Mouse (Mus musculus): Measurements from ENCODE around the gene Csrp2. TPM values are rescaled to one million over a fixed set of nuclear protein-coding genes. Genes with fewer than 3 reads are reported as not detected.

Csrp2 gene
- total and polyA plus RNA-seq, 2 experiments from 2014 or later: 193 to 375 TPM

DNA sequence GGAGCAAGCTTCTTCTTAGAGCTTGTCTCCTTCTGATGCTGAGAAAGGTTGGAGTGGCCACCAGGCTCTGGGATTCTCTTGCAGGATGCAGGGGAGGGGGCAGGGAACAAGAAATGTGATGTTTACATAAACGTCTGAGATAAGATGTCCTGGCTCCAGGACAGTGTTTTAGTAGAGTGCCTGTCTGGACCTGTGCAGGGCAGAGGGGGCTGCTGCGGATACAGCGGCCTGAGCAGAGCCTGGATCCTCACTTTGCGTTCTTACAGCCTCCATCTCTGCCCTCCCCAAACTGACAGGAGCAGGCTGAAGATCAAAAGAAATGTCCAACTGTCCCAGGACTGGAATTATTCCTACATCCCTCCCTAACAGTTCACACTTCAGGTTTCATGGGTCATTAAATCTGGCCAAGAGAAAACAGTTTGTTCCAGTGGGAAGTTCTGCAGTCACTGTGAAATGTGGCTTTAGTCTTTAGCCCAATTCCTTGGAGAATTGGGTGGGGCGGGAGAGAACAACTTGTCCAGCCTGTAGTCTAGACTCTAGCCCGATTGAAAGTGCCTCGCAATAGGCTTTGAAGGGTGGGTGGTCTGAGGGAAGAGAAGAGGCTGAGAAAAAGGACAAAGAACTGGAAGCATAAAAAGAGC lies 40.0 kb upstream of the Csrp2 start:
- Histone ChIP-seq H3K9ac (replicated peaks; ENCODE audit: low read depth, low read length) (no peak overlapping the region), H3K4me2 (ENCODE audit: low read depth, low read length) (0 out of 2 replicates have a peak overlapping the region, but pooled peaks have one; percentile 2), H3K27me3 (ENCODE audit: control insufficient read depth, insufficient read depth, low read length) (no peaks in the 10 kb centered on the region), H3K36me3 (replicated peaks; ENCODE audit: control insufficient read depth, insufficient read depth, low read length) (no peaks in the 10 kb centered on the region), H3K27ac (ENCODE audit: low read depth) (peak overlapping the region; percentile 33), H3K4me1 (ENCODE audit: control insufficient read depth, insufficient read depth) (peaks cover 28% of the 10 kb centered on the region), H3K4me3 (ENCODE audit: low read depth, low read length) (no peak overlapping the region), H3K9me3 (replicated peaks; ENCODE audit: control insufficient read depth, low read length) (no peaks in the 10 kb centered on the region)
- peak; percentile 61 for ATAC-seq (ENCODE audit: insufficient read depth, low read depth)
- no peak for TF ChIP-seq EP300 (IDR thresholded peaks at IDR 0.05; ENCODE audit: low read depth)
- TF ChIP-seq CTCF (IDR thresholded peaks at IDR 0.05; ENCODE audit: low read depth): no peak
- peak; percentile 51 for DNase-seq (ENCODE audit: low spot score)
- WGBS: 43% methylated on average over 7 of the region's 7 CpGs

DNA sequence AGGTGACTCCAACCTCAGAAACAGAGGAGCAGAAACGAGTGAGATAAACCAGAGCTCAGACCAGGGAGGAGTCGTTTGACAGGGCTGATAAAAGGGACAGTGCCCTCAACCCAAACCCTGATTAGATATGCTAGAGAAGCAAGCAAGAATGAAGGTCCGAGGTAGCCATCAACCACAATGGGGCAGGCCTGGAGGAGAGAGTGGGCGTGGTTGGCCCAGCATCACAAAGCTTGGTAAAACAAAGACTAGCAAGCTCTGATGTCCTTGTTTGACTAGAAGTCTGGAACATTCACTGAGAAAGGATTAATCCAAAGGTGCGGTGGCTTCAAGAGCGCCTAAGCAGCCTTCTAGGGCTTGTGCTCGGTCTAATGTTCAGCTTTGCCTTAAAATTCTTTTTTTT lies 38.2 kb upstream of the Csrp2 start:
- Histone ChIP-seq H3K4me2 (ENCODE audit: low read depth, low read length) (no peak overlapping the region), H3K27ac (ENCODE audit: low read depth) (no peak overlapping the region), H3K9ac (replicated peaks; ENCODE audit: low read depth, low read length) (no peak overlapping the region), H3K4me1 (ENCODE audit: control insufficient read depth, insufficient read depth) (peaks cover 21% of the 10 kb centered on the region), H3K36me3 (replicated peaks; ENCODE audit: control insufficient read depth, insufficient read depth, low read length) (no peaks in the 10 kb centered on the region), H3K27me3 (ENCODE audit: control insufficient read depth, insufficient read depth, low read length) (no peaks in the 10 kb centered on the region), H3K9me3 (replicated peaks; ENCODE audit: control insufficient read depth, low read length) (no peaks in the 10 kb centered on the region), H3K4me3 (ENCODE audit: low read depth, low read length) (no peak overlapping the region)
- no peak for ATAC-seq (ENCODE audit: insufficient read depth, low read depth)
- WGBS: 65% methylated on average over 7 of the region's 7 CpGs
- no peak for DNase-seq (ENCODE audit: low spot score)
- TF ChIP-seq CTCF (IDR thresholded peaks at IDR 0.05; ENCODE audit: low read depth): no peak
- TF ChIP-seq EP300 (IDR thresholded peaks at IDR 0.05; ENCODE audit: low read depth): no peak

DNA sequence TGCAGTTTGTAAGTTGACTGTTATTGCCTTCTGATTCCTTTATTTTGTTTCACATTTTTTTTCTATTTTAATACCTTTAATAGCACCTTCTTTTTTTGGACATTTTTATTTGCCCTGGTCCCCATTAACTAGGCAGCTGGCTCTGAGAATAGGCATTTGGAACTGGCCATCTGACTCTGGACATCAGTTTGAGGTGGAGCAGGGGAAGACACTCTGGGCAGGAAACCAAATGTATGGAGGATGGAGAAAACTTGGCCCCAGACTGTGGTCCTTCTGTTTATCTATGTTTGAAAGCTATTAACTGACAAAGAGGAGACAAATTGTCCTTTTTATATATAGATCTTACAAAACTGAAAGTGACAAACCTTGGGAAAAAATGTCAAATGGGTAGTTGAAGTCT lies 36.9 kb upstream of the Csrp2 start:
- no peak overlapping the region for H3K27ac ChIP-seq (ENCODE audit: low read depth)
- H3K9ac ChIP-seq (replicated peaks; ENCODE audit: low read depth, low read length): no peak overlapping the region
- ATAC-seq (ENCODE audit: insufficient read depth, low read depth) (no peak), DNase-seq (ENCODE audit: low spot score) (no peak)
- no peaks in the 10 kb centered on the region for H3K9me3 ChIP-seq (replicated peaks; ENCODE audit: control insufficient read depth, low read length)
- TF ChIP-seq CTCF (IDR thresholded peaks at IDR 0.05; ENCODE audit: low read depth): no peak
- TF ChIP-seq EP300 (IDR thresholded peaks at IDR 0.05; ENCODE audit: low read depth): no peak
- H3K27me3 ChIP-seq (ENCODE audit: control insufficient read depth, insufficient read depth, low read length): no peaks in the 10 kb centered on the region
- no peak overlapping the region for H3K4me3 ChIP-seq (ENCODE audit: low read depth, low read length)
- H3K36me3 ChIP-seq (replicated peaks; ENCODE audit: control insufficient read depth, insufficient read depth, low read length): no peaks in the 10 kb centered on the region
- H3K4me2 ChIP-seq (ENCODE audit: low read depth, low read length): no peak overlapping the region
- H3K4me1 ChIP-seq (ENCODE audit: control insufficient read depth, insufficient read depth): peaks cover 21% of the 10 kb centered on the region

DNA sequence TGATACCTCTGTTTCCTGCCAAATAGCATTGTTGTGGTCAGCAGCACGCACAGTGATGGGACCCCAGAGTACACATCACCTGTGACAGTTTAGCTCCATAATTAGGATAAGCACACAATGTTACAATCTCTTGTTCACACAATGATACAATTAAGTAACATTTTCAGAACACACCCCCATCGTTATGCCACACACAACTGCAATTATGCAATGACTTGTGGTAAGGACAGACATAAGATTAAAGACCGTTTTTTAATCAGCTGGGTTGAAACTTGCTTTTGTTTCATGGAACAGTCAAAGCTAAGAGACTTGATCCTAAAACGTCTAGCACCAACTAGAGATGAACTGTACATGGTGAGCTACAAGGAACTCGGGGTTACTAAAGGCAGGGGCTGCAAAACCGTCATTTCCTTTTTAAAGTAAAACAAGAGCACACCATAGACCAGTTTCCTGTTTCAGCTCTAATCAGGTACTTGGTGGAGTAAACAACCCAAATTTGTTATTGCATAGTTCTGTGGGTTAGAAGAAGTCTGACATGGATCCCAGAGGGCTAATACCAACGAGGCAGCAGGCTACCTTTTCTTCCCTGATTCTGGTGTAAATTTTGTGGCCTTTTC lies 28.8 kb upstream of the Csrp2 start:
- Histone ChIP-seq H3K4me2 (ENCODE audit: low read depth, low read length) (no peak overlapping the region), H3K9me3 (replicated peaks; ENCODE audit: control insufficient read depth, low read length) (no peaks in the 10 kb centered on the region), H3K27me3 (ENCODE audit: control insufficient read depth, insufficient read depth, low read length) (no peaks in the 10 kb centered on the region), H3K4me1 (ENCODE audit: control insufficient read depth, insufficient read depth) (no peaks in the 10 kb centered on the region), H3K27ac (ENCODE audit: low read depth) (no peak overlapping the region), H3K36me3 (replicated peaks; ENCODE audit: control insufficient read depth, insufficient read depth, low read length) (no peaks in the 10 kb centered on the region), H3K9ac (replicated peaks; ENCODE audit: low read depth, low read length) (no peak overlapping the region), H3K4me3 (ENCODE audit: low read depth, low read length) (no peak overlapping the region)
- WGBS: 62% methylated on average over 7 of the region's 7 CpGs
- ATAC-seq (ENCODE audit: insufficient read depth, low read depth) (no peak), DNase-seq (ENCODE audit: low spot score) (no peak)
- TF ChIP-seq CTCF (IDR thresholded peaks at IDR 0.05; ENCODE audit: low read depth): no peak
- no peak for TF ChIP-seq EP300 (IDR thresholded peaks at IDR 0.05; ENCODE audit: low read depth)

DNA sequence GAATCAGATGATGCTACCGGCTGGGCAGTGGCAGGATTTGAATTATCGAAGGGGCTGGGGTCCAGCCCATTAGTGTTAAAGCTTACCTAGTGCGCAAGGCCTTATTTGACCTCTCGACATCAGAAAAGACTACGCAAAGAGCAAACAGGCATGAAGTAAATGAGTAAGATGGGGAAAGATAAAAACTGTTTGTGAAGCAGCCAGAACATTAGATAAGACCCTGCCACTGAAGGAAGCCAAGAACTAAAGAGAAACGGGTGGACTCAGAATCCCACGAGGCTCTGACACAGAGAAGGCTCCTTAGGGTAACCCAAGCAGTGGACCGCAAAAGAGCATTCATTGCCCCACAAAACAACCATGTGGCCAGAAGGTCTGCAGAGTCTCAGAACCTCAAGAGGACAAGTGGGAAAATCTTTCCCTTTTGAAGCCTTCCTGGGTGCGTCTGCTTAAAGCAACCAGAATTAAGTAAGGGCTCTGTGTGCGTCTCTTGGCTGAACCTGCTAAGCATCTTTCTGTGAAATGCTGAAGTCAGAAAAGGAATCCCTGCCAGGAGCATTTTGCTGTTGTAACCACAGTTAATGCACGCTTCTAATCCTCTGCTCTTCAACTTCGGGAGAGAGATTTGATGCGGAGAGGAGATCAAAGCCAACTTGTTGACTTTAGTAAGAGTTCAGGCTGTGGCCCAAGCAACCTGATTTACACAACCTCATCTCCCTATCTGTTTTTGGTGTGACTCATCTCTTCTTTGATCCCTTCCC lies 19.7 kb upstream of the Csrp2 start:
- Histone ChIP-seq H3K4me2 (ENCODE audit: low read depth, low read length) (no peak overlapping the region), H3K9me3 (replicated peaks; ENCODE audit: control insufficient read depth, low read length) (no peaks in the 10 kb centered on the region), H3K4me3 (ENCODE audit: low read depth, low read length) (no peak overlapping the region), H3K36me3 (replicated peaks; ENCODE audit: control insufficient read depth, insufficient read depth, low read length) (no peaks in the 10 kb centered on the region), H3K27me3 (ENCODE audit: control insufficient read depth, insufficient read depth, low read length) (no peaks in the 10 kb centered on the region), H3K27ac (ENCODE audit: low read depth) (no peak overlapping the region), H3K4me1 (ENCODE audit: control insufficient read depth, insufficient read depth) (no peaks in the 10 kb centered on the region), H3K9ac (replicated peaks; ENCODE audit: low read depth, low read length) (no peak overlapping the region)
- WGBS: 56% methylated on average over 13 of the region's 13 CpGs
- TF ChIP-seq CTCF (IDR thresholded peaks at IDR 0.05; ENCODE audit: low read depth) (no peak), EP300 (IDR thresholded peaks at IDR 0.05; ENCODE audit: low read depth) (no peak)
- ATAC-seq (ENCODE audit: insufficient read depth, low read depth) (no peak), DNase-seq (ENCODE audit: low spot score) (no peak)
